Mouse (Mus musculus): ENCODE results near the gene Osbpl9. TPM values are rescaled to one million over a fixed set of nuclear protein-coding genes. Genes with fewer than 3 reads are reported as not detected.

Gene Osbpl9
- polyA plus RNA-seq, 1 experiment: 133 TPM

DNA sequence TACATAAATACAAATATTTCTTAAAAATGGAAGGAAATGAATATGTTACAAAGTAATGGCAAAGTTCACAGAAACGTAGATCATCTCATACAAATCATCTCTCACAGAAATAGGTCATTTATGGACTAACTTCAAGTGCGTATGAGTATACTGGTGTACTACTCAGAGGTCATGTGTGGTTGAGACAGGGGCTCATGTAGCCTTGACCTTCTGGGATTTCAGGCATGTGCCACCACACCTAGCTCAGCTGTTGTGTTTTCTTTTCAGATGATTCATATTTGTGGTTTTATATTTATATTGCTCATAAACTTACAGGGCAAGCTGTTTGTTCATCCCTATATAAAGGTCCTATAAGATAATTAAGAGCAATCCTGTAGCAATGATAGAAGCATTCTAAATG, 171.8 kb downstream of the Osbpl9 start:
- H3K4me3 ChIP-seq (ENCODE audit: insufficient read depth, low read length): no peak overlapping the region
- TF ChIP-seq POLR2A (IDR thresholded peaks at IDR 0.05; ENCODE audit: borderline replicate concordance, low read depth, low read length) (no peak), CTCF (IDR thresholded peaks at IDR 0.05; ENCODE audit: low read depth, low read length) (no peak)
- H3K4me1 ChIP-seq (ENCODE audit: control insufficient read depth, insufficient read depth, low read length): no peaks in the 10 kb centered on the region
- H3K27ac ChIP-seq (ENCODE audit: insufficient read depth, low read depth, low read length): no peak overlapping the region

DNA sequence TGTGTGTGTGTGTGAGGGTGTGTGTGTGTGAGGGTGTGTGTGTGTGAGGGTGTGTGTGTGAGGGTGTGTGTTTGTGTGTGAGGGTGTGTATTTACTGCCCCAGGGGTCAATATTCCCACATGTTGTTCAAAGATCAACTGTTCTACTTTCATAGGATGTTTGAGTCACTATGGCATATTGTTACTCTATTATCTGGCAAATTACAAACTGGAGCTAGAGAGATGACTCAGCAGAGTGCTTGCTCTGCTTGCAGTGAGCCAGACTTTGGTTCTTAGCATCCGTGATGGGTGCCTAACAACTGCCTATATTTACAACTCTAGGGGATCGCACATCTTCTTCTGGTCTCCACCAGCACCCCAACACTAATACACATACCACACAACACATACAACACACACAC, 172.2 kb downstream of the Osbpl9 start:
- TF ChIP-seq CTCF (IDR thresholded peaks at IDR 0.05; ENCODE audit: low read depth, low read length): no peak
- no peak for TF ChIP-seq POLR2A (IDR thresholded peaks at IDR 0.05; ENCODE audit: borderline replicate concordance, low read depth, low read length)
- Histone ChIP-seq H3K4me3 (ENCODE audit: insufficient read depth, low read length) (no peak overlapping the region), H3K4me1 (ENCODE audit: control insufficient read depth, insufficient read depth, low read length) (no peaks in the 10 kb centered on the region), H3K27ac (ENCODE audit: insufficient read depth, low read depth, low read length) (no peak overlapping the region)

DNA sequence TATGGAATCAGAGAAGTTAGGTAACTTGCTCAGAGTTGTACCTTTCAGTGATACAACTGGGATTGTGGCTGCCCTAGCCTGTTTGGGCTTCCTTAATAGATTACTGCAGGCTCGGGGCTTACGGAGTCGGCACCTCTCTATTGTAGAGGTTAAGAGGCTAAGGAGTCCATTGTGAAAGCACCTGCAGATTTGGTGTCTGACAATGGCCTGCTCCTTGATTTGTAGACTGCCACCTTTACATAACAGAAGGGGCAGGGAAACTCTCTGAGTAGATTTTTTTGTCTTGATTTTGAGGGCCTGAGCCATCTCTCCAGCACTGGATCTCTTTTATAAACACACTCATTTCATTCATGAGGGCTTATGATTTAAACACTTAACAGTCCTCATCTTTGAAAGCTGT, 175.5 kb downstream of the Osbpl9 start:
- no peak for TF ChIP-seq CTCF (IDR thresholded peaks at IDR 0.05; ENCODE audit: low read depth, low read length)
- TF ChIP-seq POLR2A (IDR thresholded peaks at IDR 0.05; ENCODE audit: borderline replicate concordance, low read depth, low read length): no peak
- H3K27ac ChIP-seq (ENCODE audit: insufficient read depth, low read depth, low read length): no peak overlapping the region
- no peak overlapping the region for H3K4me3 ChIP-seq (ENCODE audit: insufficient read depth, low read length)
- H3K4me1 ChIP-seq (ENCODE audit: control insufficient read depth, insufficient read depth, low read length): peaks cover 1% of the 10 kb centered on the region; the same call in 1 of the 2 replicates

DNA sequence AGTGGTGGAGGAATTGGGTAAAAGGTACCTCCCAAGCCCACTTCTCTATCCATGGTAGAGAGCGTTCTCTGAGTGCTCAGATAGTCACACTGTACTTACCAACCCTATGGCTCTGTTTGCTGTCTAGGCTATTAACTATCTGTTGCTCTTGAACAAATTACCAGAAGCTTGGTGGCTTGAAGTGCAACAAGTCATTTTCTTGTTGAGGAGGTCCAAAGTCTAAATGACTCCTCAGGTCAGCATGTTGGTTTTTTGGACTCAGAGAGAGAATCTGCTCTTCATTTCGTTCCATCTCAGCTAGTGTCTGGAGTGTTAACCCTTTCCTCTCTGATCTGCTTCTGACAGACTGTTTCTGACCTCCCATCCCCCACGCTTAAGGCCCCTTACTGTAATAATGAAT, 177.0 kb downstream of the Osbpl9 start:
- no peak overlapping the region for H3K27ac ChIP-seq (ENCODE audit: insufficient read depth, low read depth, low read length)
- peaks cover 2% of the 10 kb centered on the region; the same call in 1 of the 2 replicates for H3K4me1 ChIP-seq (ENCODE audit: control insufficient read depth, insufficient read depth, low read length)
- TF ChIP-seq CTCF (IDR thresholded peaks at IDR 0.05; ENCODE audit: low read depth, low read length): no peak
- no peak for TF ChIP-seq POLR2A (IDR thresholded peaks at IDR 0.05; ENCODE audit: borderline replicate concordance, low read depth, low read length)
- H3K4me3 ChIP-seq (ENCODE audit: insufficient read depth, low read length): no peak overlapping the region

DNA sequence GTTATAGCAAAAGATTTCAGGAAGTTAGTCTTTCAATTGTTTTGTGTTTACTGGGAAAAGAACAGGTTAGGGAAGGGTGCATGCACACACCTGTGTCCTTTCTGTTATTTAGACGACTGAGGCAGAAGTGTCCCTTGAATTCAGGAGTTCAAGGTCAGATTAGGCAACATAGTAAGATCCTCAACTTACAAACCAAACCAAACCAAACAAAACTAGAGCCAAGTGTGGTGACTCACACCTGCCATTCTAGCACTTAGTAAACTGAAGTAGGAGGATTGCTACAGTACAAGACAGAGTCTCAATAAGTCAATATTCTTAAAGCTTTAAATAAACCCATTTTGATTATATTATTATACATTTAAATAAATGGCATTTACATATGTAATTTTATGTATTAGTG, 180.1 kb downstream of the Osbpl9 start:
- Histone ChIP-seq H3K27ac (ENCODE audit: insufficient read depth, low read depth, low read length) (no peak overlapping the region), H3K4me3 (ENCODE audit: insufficient read depth, low read length) (no peak overlapping the region), H3K4me1 (ENCODE audit: control insufficient read depth, insufficient read depth, low read length) (peaks cover 14% of the 10 kb centered on the region)
- TF ChIP-seq POLR2A (IDR thresholded peaks at IDR 0.05; ENCODE audit: borderline replicate concordance, low read depth, low read length) (no peak), CTCF (IDR thresholded peaks at IDR 0.05; ENCODE audit: low read depth, low read length) (no peak)

DNA sequence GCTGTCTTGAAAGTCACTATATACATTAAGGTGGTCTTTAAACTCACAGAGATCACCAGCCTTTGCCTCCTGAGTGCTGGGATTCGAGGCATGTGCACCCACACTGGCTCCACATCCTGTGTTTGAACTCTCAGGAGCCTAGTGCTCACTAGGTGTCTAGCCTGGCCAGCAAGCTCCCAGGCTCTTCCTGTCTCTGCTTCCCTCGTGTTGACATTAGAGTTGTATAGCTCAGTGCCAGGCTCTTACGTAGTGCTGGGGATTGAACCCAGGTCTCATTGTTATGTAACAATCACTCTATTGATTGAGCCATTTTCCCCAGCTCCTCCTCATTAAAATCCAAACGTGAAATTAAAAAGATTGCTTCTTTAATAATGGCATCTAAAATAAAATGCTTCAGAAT, 182.8 kb downstream of the Osbpl9 start:
- H3K27ac ChIP-seq (ENCODE audit: insufficient read depth, low read depth, low read length): no peak overlapping the region
- H3K4me3 ChIP-seq (ENCODE audit: insufficient read depth, low read length): no peak overlapping the region
- TF ChIP-seq CTCF (IDR thresholded peaks at IDR 0.05; ENCODE audit: low read depth, low read length): no peak
- no peak for TF ChIP-seq POLR2A (IDR thresholded peaks at IDR 0.05; ENCODE audit: borderline replicate concordance, low read depth, low read length)
- peaks cover 14% of the 10 kb centered on the region for H3K4me1 ChIP-seq (ENCODE audit: control insufficient read depth, insufficient read depth, low read length)

DNA sequence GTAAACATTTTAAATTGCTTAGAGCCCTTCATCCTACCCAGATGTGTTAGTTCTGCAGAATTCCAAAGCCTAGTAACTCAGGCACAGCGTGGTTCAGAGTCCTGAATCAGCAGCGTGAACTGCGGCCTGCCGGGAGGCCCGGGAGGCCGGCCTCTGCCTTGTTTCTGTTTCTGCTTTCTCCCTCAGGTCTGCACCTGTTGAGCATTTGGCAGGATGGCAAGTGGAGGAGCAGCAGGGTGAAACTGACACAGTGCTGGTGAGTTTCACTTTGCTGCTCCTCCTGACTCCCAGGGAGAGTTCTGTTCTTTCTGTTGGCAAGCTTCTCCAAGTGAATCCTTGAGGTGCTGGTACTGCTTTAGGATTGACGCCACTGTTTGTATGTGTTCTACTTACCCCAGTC, 184.6 kb downstream of the Osbpl9 start:
- peaks cover 14% of the 10 kb centered on the region for H3K4me1 ChIP-seq (ENCODE audit: control insufficient read depth, insufficient read depth, low read length)

DNA sequence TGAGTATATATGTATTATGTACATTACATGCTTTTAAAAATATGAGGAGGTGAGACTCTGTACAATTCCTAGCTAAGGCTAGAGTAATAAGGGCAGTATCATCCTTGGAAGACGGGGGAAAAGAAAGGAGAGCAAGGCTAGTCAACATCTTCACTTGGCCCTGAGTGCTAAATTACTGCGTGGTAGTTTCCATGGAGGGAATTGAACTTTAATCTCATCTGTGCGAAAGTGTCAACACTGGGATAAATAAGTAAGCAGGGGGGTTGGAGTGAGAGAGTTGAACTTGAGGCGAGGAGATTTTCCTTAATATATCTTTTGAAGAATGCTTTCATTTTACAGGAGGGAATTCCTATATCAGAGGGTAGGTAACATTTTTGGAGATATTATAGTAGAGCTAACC, 188.0 kb downstream of the Osbpl9 start:
- H3K4me1 ChIP-seq (ENCODE audit: control insufficient read depth, insufficient read depth, low read length): peaks cover 11% of the 10 kb centered on the region
- no peak for TF ChIP-seq POLR2A (IDR thresholded peaks at IDR 0.05; ENCODE audit: borderline replicate concordance, low read depth, low read length)
- TF ChIP-seq CTCF (IDR thresholded peaks at IDR 0.05; ENCODE audit: low read depth, low read length): no peak
- H3K27ac ChIP-seq (ENCODE audit: insufficient read depth, low read depth, low read length): no peak overlapping the region
- no peak overlapping the region for H3K4me3 ChIP-seq (ENCODE audit: insufficient read depth, low read length)

More for the DNA sequence above, 184.6 kb downstream of the Osbpl9 start:
- no peak overlapping the region for H3K4me3 ChIP-seq (ENCODE audit: insufficient read depth, low read length)
- TF ChIP-seq POLR2A (IDR thresholded peaks at IDR 0.05; ENCODE audit: borderline replicate concordance, low read depth, low read length) (no peak), CTCF (IDR thresholded peaks at IDR 0.05; ENCODE audit: low read depth, low read length) (no peak)
- H3K27ac ChIP-seq (ENCODE audit: insufficient read depth, low read depth, low read length): no peak overlapping the region

Other genes with a start within 250 kb of the Osbpl9 start
- 117 and 130 TPM in 2 replicates for gene Nrd1, start 201.6 kb downstream of the Osbpl9 start, polyA plus RNA-seq (2012; ENCODE audit: insufficient read depth, insufficient read length, missing spikeins)
- 0.34 TPM in 1 of 2 replicates, not detected in the other for gene Calr4, start 32.2 kb upstream of the Osbpl9 start, polyA plus RNA-seq (2012; ENCODE audit: insufficient read depth, insufficient read length, missing spikeins)
- 137 and 156 TPM in 2 replicates for gene Eps15, start 78.0 kb upstream of the Osbpl9 start, polyA plus RNA-seq (2012; ENCODE audit: insufficient read depth, insufficient read length, missing spikeins)
- gene Ttc39a, start 204.4 kb upstream of the Osbpl9 start, polyA plus RNA-seq (2012; ENCODE audit: insufficient read depth, insufficient read length, missing spikeins): 1.3 and 1.4 TPM in 2 replicates

Data from bone marrow macrophage, adult 2 months (primary cell).